Mouse (Mus musculus): ENCODE results near the gene Lgr4.

- TF ChIP-seq CTCF (IDR thresholded peaks at IDR 0.05; ENCODE audit: control insufficient read depth, insufficient read depth, insufficient read length) (no peak), MAX (IDR thresholded peaks at IDR 0.05) (no peak), USF1 (IDR thresholded peaks at IDR 0.05; ENCODE audit: low read depth) (no peak), MYOD1 (IDR thresholded peaks at IDR 0.05; ENCODE audit: control insufficient read depth, insufficient read length, low read depth) (no peak), CEBPB (IDR thresholded peaks at IDR 0.05; ENCODE audit: low read depth) (no peak), MYOG (IDR thresholded peaks at IDR 0.05; ENCODE audit: control insufficient read depth, extremely low read depth, insufficient read length) (no peak)
Measured at GRCm38 (mm10) chr2:109926984-109927383, 9.5 kb downstream of the Lgr4 start.
